Mouse (Mus musculus) thymus, adult 18-20 months (tissue): ENCODE results near the gene Bap1.
A peak's percentile ranks its signal among the peaks of the same experiment; 100 is the strongest.

ENCODE experiments used
- DNase-seq, 2 experiments: peaks; one replicate each; pipeline ENCODE4 v3.0.0; 2022; ENCODE audit warnings: mixed read lengths in 2 of 2

Gene Bap1

DNA sequence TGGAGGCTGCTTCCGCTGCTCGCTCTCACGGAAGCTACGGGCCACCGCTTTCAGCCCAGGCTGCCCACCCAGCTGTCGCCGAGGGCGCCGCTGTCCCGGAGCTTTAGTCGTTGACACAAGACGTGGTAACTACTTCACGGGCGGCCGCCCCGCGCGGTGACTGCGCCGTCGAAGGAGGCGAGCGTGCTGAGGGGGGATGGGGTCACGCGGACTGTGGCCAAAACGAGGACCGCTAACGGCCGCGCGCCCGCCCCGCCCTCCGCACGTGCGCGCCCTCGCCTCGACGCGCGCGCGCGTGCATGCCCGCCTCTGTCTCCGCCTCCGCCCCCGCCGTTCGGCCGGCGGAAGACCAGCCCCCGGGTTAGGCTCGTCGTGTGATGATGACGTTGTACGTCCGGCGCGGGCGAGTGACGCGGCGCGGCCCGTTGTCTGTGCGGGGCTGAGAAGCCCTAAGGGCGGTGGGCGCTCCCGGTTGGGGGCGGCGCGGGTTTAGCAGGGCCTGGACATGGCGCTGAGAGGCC, at the start of gene Bap1, which contains the start of gene Phf7:
Gene Bap1 (plus strand): TSS at position 367 of the 521 bp plus-strand sequence.
Gene Phf7 (minus strand): TSS at position 234 of the 521 bp plus-strand sequence.
- peak; percentile 88 to 90 for DNase-seq

GRCm38 (mm10) chr14:31204844-31205243, 46.4 kb upstream of the Bap1 start:
- DNase-seq, result no peak

- no peak for DNase-seq
These were observed 46.0 kb upstream of the Bap1 start for GRCm38 (mm10) chr14:31205244-31205561.

- peak; percentile 20 to 45 for DNase-seq
These were observed 45.4 kb upstream of the Bap1 start for GRCm38 (mm10) chr14:31205562-31206467.

- peak; percentile 93 to 94 for DNase-seq
These were observed 44.7 kb upstream of the Bap1 start for GRCm38 (mm10) chr14:31206472-31206981.

DNA sequence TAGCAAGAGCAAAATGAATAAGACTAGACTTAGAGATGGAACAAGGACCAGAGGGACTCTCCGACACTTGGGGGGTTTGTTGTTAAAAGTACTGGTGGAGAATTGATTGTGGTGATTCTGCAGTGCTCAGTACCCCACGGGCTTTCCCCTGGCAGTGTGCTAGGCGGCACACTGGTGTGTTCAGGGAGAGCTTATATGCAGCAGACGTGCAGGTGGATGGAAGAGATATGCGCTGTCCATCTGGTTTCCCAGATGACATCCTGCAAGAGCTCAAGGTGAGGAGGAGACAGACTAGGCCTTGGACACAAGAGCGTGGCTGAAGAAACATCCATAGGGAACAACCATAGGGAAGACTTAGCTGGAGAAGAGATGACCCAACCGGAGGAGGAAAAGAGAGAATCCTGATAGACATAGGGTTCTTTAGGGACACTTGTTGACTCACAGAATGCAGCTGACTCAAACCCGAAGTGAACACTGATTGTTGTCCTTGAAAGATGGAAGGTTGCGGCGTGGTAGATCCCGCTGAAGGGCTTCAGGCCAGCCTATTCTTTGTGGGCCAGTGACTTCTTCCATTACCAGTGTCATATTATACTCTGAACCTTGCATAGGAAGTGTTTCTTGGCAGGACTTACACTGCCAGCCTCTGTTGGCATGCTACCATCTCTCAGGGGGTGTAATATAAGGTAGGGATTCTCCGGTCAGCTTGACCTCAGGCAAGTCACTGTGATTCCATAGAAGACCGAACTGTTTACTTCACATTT, 44.0 kb upstream of the Bap1 start:
- DNase-seq, result peak in 1 of 2 experiments; percentile 34

DNA sequence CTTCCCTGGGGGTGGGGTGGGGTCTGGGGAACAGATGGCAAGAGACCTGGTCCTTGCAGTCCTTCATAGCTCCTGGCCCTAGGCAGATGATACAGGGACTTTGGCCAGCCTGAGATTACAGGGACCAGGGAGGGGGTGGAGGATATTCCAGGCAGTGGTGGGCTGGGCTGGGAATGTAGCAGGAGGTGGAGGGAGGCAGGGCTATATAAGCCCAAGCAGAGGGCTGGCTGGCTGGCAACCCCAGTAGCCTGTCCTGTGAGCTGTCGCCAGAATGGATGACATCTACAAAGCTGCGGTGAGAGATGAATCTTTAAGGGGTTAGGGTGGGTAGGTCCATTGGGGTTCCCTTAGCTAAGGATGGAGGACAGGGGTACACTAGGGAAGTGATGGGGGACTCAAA, 43.2 kb upstream of the Bap1 start, which contains the start of gene Tnnc1:
Gene Tnnc1 (plus strand): TSS at position 229 of the 400 bp plus-strand sequence.
- DNase-seq, result no peak

DNA sequence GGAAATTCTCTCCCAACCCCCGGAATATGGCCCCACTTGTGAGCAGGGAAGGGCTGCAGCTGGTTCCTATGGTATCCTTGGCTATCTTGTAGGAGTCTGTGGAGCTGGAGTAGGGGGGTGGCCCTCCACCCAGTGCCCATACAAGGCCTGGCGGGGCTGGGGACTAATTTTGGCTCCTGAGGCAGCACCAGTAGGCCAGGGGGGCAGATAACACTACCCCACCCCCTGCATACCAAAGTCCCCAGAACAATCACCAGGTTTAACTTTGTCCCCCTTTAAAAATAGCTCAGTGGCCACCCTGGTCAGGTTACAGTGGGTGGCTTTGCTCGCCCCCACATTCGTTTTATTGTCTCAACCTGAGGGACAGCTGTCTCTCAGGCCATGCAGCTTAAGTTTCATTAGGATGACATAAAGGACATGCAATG, 42.1 kb upstream of the Bap1 start:
- no peak for DNase-seq

DNA sequence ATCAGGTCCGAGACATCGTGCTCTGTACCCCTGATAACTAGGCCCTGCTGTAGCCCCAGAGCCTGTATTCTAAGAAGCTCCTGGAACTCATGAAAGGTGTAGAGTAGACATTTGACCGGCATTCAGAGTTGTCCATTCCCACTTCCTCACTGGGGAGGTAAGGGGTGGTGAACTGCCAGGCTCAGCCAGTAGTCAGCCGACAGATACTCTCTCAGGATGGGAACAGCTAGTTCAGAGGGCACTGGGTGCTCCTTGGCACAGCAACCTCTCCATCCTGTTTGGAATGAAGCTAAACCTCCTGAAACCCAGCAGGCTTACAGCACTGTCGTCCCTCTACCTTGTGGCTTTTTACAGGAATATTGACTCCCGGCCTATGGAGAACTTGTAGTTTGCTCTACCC, 39.4 kb upstream of the Bap1 start:
- DNase-seq, result no peak

DNA sequence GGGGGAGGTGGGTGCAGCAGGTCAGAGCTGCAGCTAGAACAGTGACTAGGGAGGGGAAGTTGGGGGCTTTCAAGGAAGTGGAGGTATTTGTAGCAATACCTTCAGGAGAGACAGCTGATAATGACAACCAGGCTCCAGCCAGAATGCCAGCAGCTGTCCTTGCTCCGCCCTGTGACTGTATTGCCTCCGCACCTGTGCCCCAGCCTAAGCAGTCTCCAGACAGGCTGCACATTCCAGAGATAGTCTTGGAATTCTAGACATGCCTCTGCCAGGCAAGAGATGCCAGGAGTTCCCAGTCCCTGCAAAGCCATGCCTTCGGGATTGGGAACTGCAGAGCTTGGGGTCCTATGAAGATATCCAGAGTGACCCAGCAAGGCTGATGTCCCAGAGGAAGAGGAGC, 38.8 kb upstream of the Bap1 start:
- DNase-seq, result no peak

GRCm38 (mm10) chr14:31213868-31214267, 37.4 kb upstream of the Bap1 start:
- DNase-seq, result no peak

- DNase-seq, result no peak
These were observed 36.6 kb upstream of the Bap1 start for GRCm38 (mm10) chr14:31214684-31215083.

DNA sequence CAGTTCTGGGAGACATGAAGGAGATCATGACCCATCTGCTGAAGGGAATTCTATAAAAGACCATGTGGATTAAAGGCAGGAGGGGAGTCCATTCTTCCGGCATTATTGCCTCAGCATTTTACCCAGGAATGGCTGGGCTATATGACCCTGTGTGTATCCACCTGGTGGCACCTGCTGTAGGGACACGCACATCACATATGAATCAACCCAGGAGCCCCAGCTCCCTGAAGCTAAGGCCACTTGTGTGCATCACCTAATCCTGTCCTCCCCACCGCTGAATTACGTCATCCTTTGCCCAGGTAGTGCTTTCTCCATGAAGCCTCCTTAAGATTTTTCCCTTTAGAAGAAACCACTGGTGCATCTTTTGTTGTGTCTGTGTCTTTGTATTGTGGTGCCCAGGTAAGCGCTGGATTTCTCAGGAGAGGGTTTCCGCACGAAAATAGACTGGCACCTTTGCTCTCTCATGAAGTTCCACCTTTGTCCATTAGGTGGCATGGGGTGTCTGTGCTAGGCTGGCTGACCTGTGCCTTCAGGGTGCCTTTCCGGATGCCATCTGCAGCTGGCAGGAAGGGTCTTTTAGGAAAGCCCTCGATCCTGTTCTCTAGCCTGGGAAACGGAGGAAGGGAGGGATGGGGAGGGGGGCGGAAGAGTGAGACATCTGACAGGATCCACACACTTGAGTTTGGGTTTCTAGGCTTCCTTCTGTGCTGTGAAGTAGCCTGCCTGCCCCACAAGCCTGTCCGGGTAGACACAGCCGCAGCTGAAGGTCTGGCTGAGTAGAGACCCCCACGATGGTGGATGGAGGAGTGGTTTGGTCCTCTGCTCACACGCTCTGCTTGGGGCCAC, 35.9 kb upstream of the Bap1 start:
- peak in 1 of 2 experiments; percentile 45 for DNase-seq

DNA sequence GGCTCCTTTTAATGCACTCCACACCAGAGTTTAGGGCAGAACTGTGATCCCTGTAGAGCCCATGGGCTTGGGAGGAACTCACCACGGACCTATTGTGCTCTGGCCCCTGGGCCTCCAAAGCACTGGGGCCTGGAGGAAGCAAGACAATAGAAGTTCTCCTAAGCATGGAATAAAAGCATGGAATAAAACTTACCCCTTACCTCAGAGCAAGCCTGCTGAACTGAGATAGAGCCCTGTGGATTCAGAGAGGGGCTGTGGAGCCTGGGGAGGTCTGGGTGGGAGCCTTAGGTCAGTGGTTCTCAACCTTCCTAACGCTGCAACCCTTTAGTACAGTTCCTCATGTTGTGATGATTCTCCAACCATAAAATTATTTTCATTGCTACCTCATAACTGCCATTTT, 34.4 kb upstream of the Bap1 start, which contains the start of gene Nisch:
Gene Nisch (minus strand): TSS at position 101 of the 400 bp plus-strand sequence.
- DNase-seq, result no peak

- no peak for DNase-seq
These were observed 33.6 kb upstream of the Bap1 start, which contains the start of gene Sema3g for GRCm38 (mm10) chr14:31217666-31218065. Gene Sema3g (plus strand): TSS chr14:31217860.

- no peak for DNase-seq
These were observed 24.3 kb upstream of the Bap1 start for GRCm38 (mm10) chr14:31226978-31227377.

GRCm38 (mm10) chr14:31228234-31228633, 23.0 kb upstream of the Bap1 start:
- no peak for DNase-seq

GRCm38 (mm10) chr14:31230442-31230841, 20.8 kb upstream of the Bap1 start:
- DNase-seq, result no peak

- DNase-seq, result no peak
These were observed 18.7 kb upstream of the Bap1 start for GRCm38 (mm10) chr14:31232404-31233069.

- no peak for DNase-seq
These were observed 17.9 kb upstream of the Bap1 start for GRCm38 (mm10) chr14:31233070-31233995.
